Mouse (Mus musculus) limb, embryonic 11.5 days (tissue): ENCODE data around the gene Gm2381. TPM values are rescaled to one million over a fixed set of nuclear protein-coding genes. Genes with fewer than 3 reads are reported as not detected.
"Not testable (repeated sequence)": the region's sequence is repeated elsewhere in the genome, so short reads cannot be mapped to it uniquely, and the experiment has no call there.

Source experiments
- ATAC-seq: fragments of 200-750 bp; cut with Nextera tagmentation; 2 replicates; pipeline ENCODE4 v1.8.0; 2017; ENCODE audit warnings: low read depth; ENCODE audit not compliant: insufficient number of reproducible peaks, low FRiP score, low TSS enrichment
- DNase-seq: peaks from one replicate; pipeline ENCODE4 v3.0.0-alpha.2; 2015; ENCODE audit warnings: low spot score
- H3K27ac ChIP-seq: fragments of 300-500 bp; sonication (generic); replicated peaks from 2 replicates; pipeline ENCODE4 v1.5.1; 2014; ENCODE audit warnings: low read depth, mild to moderate bottlenecking, low read length
- H3K27me3 ChIP-seq: fragments of 300-500 bp; sonication (generic); 2 replicates; pipeline ENCODE4 v1.6.1; 2014; ENCODE audit warnings: mild to moderate bottlenecking, low read length, mixed read lengths; ENCODE audit not compliant: control insufficient read depth, insufficient read depth
- H3K36me3 ChIP-seq: fragments of 300-500 bp; sonication (generic); 2 replicates; pipeline ENCODE4 v1.6.1; 2014; ENCODE audit warnings: mild to moderate bottlenecking, low read length, moderate library complexity, mixed read lengths; ENCODE audit not compliant: control insufficient read depth, insufficient read depth
- H3K4me1 ChIP-seq: fragments of 300-500 bp; sonication (generic); 2 replicates; pipeline ENCODE4 v1.6.1; 2014; ENCODE audit warnings: low read length, mixed read lengths; ENCODE audit not compliant: control insufficient read depth, insufficient read depth
- H3K4me2 ChIP-seq: fragments of 300-500 bp; sonication (generic); 2 replicates; pipeline ENCODE4 v1.6.1; 2014; ENCODE audit warnings: low read depth, mild to moderate bottlenecking, moderate library complexity; ENCODE audit not compliant: severe bottlenecking
- H3K4me3 ChIP-seq: fragments of 300-500 bp; sonication (generic); 2 replicates; pipeline ENCODE4 v1.5.1; 2014; ENCODE audit warnings: low read depth, low read length
- H3K9ac ChIP-seq: fragments of 300-500 bp; sonication (generic); 2 replicates; pipeline ENCODE4 v1.6.1; 2014; ENCODE audit warnings: mild to moderate bottlenecking, low read length
- H3K9me3 ChIP-seq: fragments of 300-500 bp; sonication (generic); 2 replicates; pipeline ENCODE4 v1.6.1; 2016; ENCODE audit warnings: low read length; ENCODE audit not compliant: control insufficient read depth
- WGBS: fragments of 180-500 bp; shearing (Covaris S2); extraction: QIAGEN DNeasy Blood & Tissue Kit; methylation state at CpG from one replicate; pipeline ENCODE4 v1.1.7; 2014; 5-methylcytosine and 5-hydroxymethylcytosine counted together
- polyA plus RNA-seq: library from polyadenylated mRNA; unstranded; fragments of >200 nt; fragmentation: Nextera tagmentation; extraction: Ambion mirVana; gene quantifications from 2 replicates; pipeline ENCODE4 v1.2.1, GENCODE M21; 2014

Gene Gm2381
- polyA plus RNA-seq = not detected in 2 replicates

- H3K4me2 ChIP-seq, H3K4me1 ChIP-seq, H3K27ac ChIP-seq, H3K36me3 ChIP-seq, H3K27me3 ChIP-seq, H3K4me3 ChIP-seq, ATAC-seq, DNase-seq, H3K9ac ChIP-seq, H3K9me3 ChIP-seq: not testable (repeated sequence)
- WGBS = 83% methylated on average over 8 of the region's 8 CpGs
Observed at GRCm38 (mm10) chr7:42866801-42867458, at the start of gene Gm2381. Gene Gm2381 (minus strand): TSS chr7:42867234.

- not testable (repeated sequence) for H3K9ac ChIP-seq, H3K9me3 ChIP-seq, ATAC-seq, H3K4me1 ChIP-seq, H3K27ac ChIP-seq, H3K27me3 ChIP-seq, H3K4me3 ChIP-seq, H3K4me2 ChIP-seq, H3K36me3 ChIP-seq, DNase-seq
- WGBS = 91% methylated on average over 2 of the region's 2 CpGs
Observed at GRCm38 (mm10) chr7:42898067-42898466, 31.0 kb upstream of the Gm2381 start.

- WGBS = 44% methylated on average over 23 of the region's 23 CpGs
- Histone ChIP-seq H3K9ac (no peak overlapping the region), H3K4me1 (no peaks in the 10 kb centered on the region), H3K4me2 (no peak overlapping the region), H3K36me3 (no peaks in the 10 kb centered on the region), H3K27me3 (no peaks in the 10 kb centered on the region), H3K27ac (no peak overlapping the region), H3K9me3 (0 out of 2 replicates have a peak, but pooled peaks cover 2% of the 10 kb centered on the region), H3K4me3 (no peak overlapping the region)
- ATAC-seq (no peak), DNase-seq (no peak)
Observed at GRCm38 (mm10) chr7:42878090-42878489, 11.1 kb upstream of the Gm2381 start.

GRCm38 (mm10) chr7:42838366-42838765 lies 28.7 kb downstream of the Gm2381 start:
- H3K27me3 ChIP-seq, H3K36me3 ChIP-seq, H3K27ac ChIP-seq, H3K9me3 ChIP-seq, ATAC-seq, H3K4me3 ChIP-seq, H3K4me2 ChIP-seq, DNase-seq, H3K9ac ChIP-seq, H3K4me1 ChIP-seq: not testable (repeated sequence)

GRCm38 (mm10) chr7:42832221-42832620 lies 34.8 kb downstream of the Gm2381 start:
- Histone ChIP-seq H3K4me2 (no peak overlapping the region), H3K36me3 (no peaks in the 10 kb centered on the region), H3K27me3 (no peaks in the 10 kb centered on the region), H3K9me3 (no peaks in the 10 kb centered on the region), H3K9ac (no peak overlapping the region), H3K4me1 (no peaks in the 10 kb centered on the region), H3K4me3 (no peak overlapping the region), H3K27ac (no peak overlapping the region)
- ATAC-seq (no peak), DNase-seq (no peak)
- 79% methylated on average over 3 of the region's 3 CpGs for WGBS

- H3K9ac ChIP-seq, DNase-seq, H3K4me3 ChIP-seq, H3K9me3 ChIP-seq, H3K27ac ChIP-seq, H3K4me1 ChIP-seq, H3K4me2 ChIP-seq, H3K36me3 ChIP-seq, ATAC-seq, H3K27me3 ChIP-seq: not testable (repeated sequence)
- no CpG with 5 or more reads among the region's 1 CpGs for WGBS
Observed at GRCm38 (mm10) chr7:42793425-42793824, 73.6 kb downstream of the Gm2381 start, which contains the start of gene Vmn2r62. Gene Vmn2r62 (minus strand): TSS chr7:42793525.

Other genes starting within 250 kb of the Gm2381 start
- 1.8 and 2.7 TPM in 2 replicates for gene Zfp976, start 224.6 kb downstream of the Gm2381 start, polyA plus RNA-seq
- gene Zfp975, start 174.5 kb downstream of the Gm2381 start, polyA plus RNA-seq = 12.3 and 12.5 TPM in 2 replicates
- not detected in 2 replicates for gene Gm17067, start 140.2 kb downstream of the Gm2381 start, polyA plus RNA-seq
- gene Vmn2r62, start 73.7 kb downstream of the Gm2381 start, polyA plus RNA-seq = not detected in 2 replicates
- gene Vmn2r63, start 66.6 kb upstream of the Gm2381 start, polyA plus RNA-seq = not detected in 2 replicates
- not detected in 2 replicates for gene Gm9268, start 151.5 kb upstream of the Gm2381 start, polyA plus RNA-seq
- gene Zfp936, start 247.0 kb upstream of the Gm2381 start, polyA plus RNA-seq = not detected in 2 replicates